Mouse (Mus musculus) neural tube, embryonic 11.5 days (tissue): ENCODE measurements around the gene Erp29. TPM values are rescaled to one million over a fixed set of nuclear protein-coding genes. Genes with fewer than 3 reads are reported as not detected.

Experiments used
- ATAC-seq: fragments of 200-750 bp; cut with Nextera tagmentation; 2 replicates; pipeline ENCODE4 v1.8.0; 2017; ENCODE audit warnings: moderate number of reproducible peaks, mild to moderate bottlenecking, moderate TSS enrichment, moderate library complexity; ENCODE audit not compliant: insufficient read depth, low FRiP score, low TSS enrichment
- DNase-seq: peaks from one replicate; pipeline ENCODE4 v3.0.0-alpha.2; 2015; ENCODE audit warnings: low spot score
- H3K27ac ChIP-seq: fragments of 300-500 bp; sonication (generic); 2 replicates; pipeline ENCODE4 v1.5.1; 2014; ENCODE audit warnings: low read depth, mild to moderate bottlenecking, low read length
- H3K27me3 ChIP-seq: fragments of 300-500 bp; sonication (generic); 2 replicates; pipeline ENCODE4 v1.6.1; 2014; ENCODE audit warnings: mild to moderate bottlenecking, low read length, mixed read lengths; ENCODE audit not compliant: control insufficient read depth, insufficient read depth
- H3K36me3 ChIP-seq: fragments of 300-500 bp; sonication (generic); 2 replicates; pipeline ENCODE4 v1.6.1; 2014; ENCODE audit warnings: mild to moderate bottlenecking, low read length, moderate library complexity, mixed read lengths; ENCODE audit not compliant: control insufficient read depth, insufficient read depth
- H3K4me1 ChIP-seq: fragments of 300-500 bp; sonication (generic); 2 replicates; pipeline ENCODE4 v1.6.1; 2014; ENCODE audit warnings: low read length, mixed read lengths; ENCODE audit not compliant: control insufficient read depth, insufficient read depth
- H3K4me2 ChIP-seq: fragments of 300-500 bp; sonication (generic); 2 replicates; pipeline ENCODE4 v1.6.1; 2014; ENCODE audit warnings: low read depth, mild to moderate bottlenecking, moderate library complexity
- H3K4me3 ChIP-seq: fragments of 300-500 bp; sonication (generic); 2 replicates; pipeline ENCODE4 v1.5.1; 2014; ENCODE audit warnings: low read depth, low read length
- H3K9ac ChIP-seq: fragments of 300-500 bp; sonication (generic); 2 replicates; pipeline ENCODE4 v1.6.1; 2014; ENCODE audit warnings: mild to moderate bottlenecking, low read length
- H3K9me3 ChIP-seq: fragments of 300-500 bp; sonication (generic); 2 replicates; pipeline ENCODE4 v1.6.1; 2016; ENCODE audit warnings: low read length; ENCODE audit not compliant: control insufficient read depth
- WGBS: fragments of 180-500 bp; shearing (Covaris S2); extraction: QIAGEN DNeasy Blood & Tissue Kit; methylation state at CpG from one replicate; pipeline ENCODE4 v1.1.7; 2014; 5-methylcytosine and 5-hydroxymethylcytosine counted together
- polyA plus RNA-seq: library from polyadenylated mRNA; unstranded; fragments of >200 nt; fragmentation: Nextera tagmentation; extraction: Ambion mirVana; gene quantifications from 2 replicates; pipeline ENCODE4 v1.2.1, GENCODE M21; 2014

Gene Erp29
- polyA plus RNA-seq, 1 experiment from 2014 or later, result 135 TPM

DNA sequence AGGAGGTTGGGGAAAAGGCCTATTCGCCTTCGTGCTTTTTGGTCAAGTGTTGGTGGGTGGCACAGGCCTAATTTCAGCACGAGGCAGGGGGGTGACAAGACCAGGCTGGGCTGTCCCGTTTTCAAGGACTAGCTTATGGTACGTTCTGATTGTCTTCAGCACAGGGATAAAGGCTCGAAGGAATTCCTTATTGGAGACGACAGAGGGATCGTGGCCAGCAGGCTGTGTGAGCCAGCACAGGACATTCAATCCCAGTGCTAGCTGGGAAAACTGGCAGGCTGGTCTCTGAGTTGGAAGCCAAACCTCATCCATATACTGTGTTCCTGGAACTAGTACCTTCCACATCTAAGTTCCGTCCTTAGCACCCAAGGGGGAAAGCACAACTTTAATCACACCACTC is 600 bp upstream of the Erp29 start:
- H3K36me3 ChIP-seq, result peaks cover 2% of the 10 kb centered on the region; the same call in 1 of the 2 replicates
- peak overlapping the region; percentile 68 for H3K4me2 ChIP-seq
- peak overlapping the region; percentile 89 for H3K27ac ChIP-seq
- H3K9me3 ChIP-seq, result no peaks in the 10 kb centered on the region
- no peaks in the 10 kb centered on the region; the same call in 1 of the 2 replicates for H3K4me1 ChIP-seq
- H3K27me3 ChIP-seq, result no peaks in the 10 kb centered on the region
- peak overlapping the region; percentile 74 for H3K4me3 ChIP-seq
- 12% methylated on average over 9 of the region's 9 CpGs for WGBS
- peak overlapping the region; percentile 84 for H3K9ac ChIP-seq
- ATAC-seq (no peak), DNase-seq (no peak)

GRCm38 (mm10) chr5:121451644-121452025 is 671 bp downstream of the Erp29 start, which contains the start of gene Tmem116:
Gene Tmem116 (plus strand): TSS chr5:121451893.
- DNase-seq, result peak; percentile 65
- peak within 1 kb of the TSS; percentile 90 for H3K9ac ChIP-seq
- peak within 1 kb of the TSS; percentile 91 for H3K27ac ChIP-seq
- under 1% methylated on average over 17 of the region's 17 CpGs for WGBS
- ATAC-seq, result 0 out of 2 replicates have a peak, but pooled peaks have one; percentile 36
- H3K4me3 ChIP-seq, result peak within 1 kb of the TSS; percentile 74
- no peaks in the 10 kb centered on the region for H3K27me3 ChIP-seq
- no peaks in the 10 kb centered on the region for H3K9me3 ChIP-seq
- peak within 1 kb of the TSS; percentile 68 for H3K4me2 ChIP-seq
- no peaks in the 10 kb centered on the region; the same call in 1 of the 2 replicates for H3K4me1 ChIP-seq
- H3K36me3 ChIP-seq, result peaks cover 5% of the 10 kb centered on the region

GRCm38 (mm10) chr5:121451203-121451602 is 1.1 kb downstream of the Erp29 start:
- Histone ChIP-seq H3K4me2 (peak overlapping the region; percentile 68), H3K4me1 (no peaks in the 10 kb centered on the region; the same call in 1 of the 2 replicates), H3K9ac (peak overlapping the region; percentile 90), H3K9me3 (no peaks in the 10 kb centered on the region), H3K27ac (no peak overlapping the region), H3K4me3 (peak overlapping the region; percentile 74), H3K27me3 (no peaks in the 10 kb centered on the region), H3K36me3 (peaks cover 7% of the 10 kb centered on the region)
- whole genome bisulfite sequencing, result 35% methylated on average over 8 of the region's 8 CpGs
- peak; percentile 16 for DNase-seq
- ATAC-seq, result no peak

DNA sequence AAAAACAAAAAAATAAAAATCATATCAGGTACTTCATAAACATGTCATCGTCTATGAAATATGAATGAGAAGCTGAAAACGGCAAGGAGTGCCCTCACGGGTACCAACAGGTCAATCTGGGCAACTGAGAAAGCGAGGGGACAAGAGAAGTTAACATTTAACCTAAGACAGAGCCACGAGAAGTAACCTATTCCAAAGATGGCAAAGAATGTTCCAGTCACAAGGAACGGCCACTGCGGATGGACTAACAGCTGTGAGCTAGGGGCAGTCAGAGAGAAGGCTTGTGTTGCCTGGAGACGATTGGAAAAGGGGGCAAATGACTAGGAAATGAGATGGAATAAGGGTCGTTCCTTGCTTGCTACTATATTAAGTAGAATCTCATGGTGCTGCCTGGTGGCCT is 1.8 kb downstream of the Erp29 start:
- Histone ChIP-seq H3K4me2 (no peak overlapping the region), H3K4me3 (no peak overlapping the region), H3K27me3 (no peaks in the 10 kb centered on the region), H3K36me3 (peaks cover 7% of the 10 kb centered on the region), H3K9me3 (no peaks in the 10 kb centered on the region), H3K27ac (no peak overlapping the region), H3K9ac (no peak overlapping the region), H3K4me1 (no peaks in the 10 kb centered on the region; the same call in 1 of the 2 replicates)
- no peak for DNase-seq
- 83% methylated on average over 9 of the region's 9 CpGs for whole genome bisulfite sequencing
- no peak for ATAC-seq

- Histone ChIP-seq H3K27me3 (no peaks in the 10 kb centered on the region), H3K4me2 (no peak overlapping the region), H3K9me3 (no peaks in the 10 kb centered on the region), H3K27ac (no peak overlapping the region), H3K9ac (no peak overlapping the region), H3K4me3 (no peak overlapping the region), H3K36me3 (peaks cover 9% of the 10 kb centered on the region), H3K4me1 (no peaks in the 10 kb centered on the region; the same call in 1 of the 2 replicates)
- WGBS, result 70% methylated on average over 6 of the region's 6 CpGs
- ATAC-seq (no peak), DNase-seq (peak; percentile 52)
Measured at GRCm38 (mm10) chr5:121449976-121450375, 2.3 kb downstream of the Erp29 start.

GRCm38 (mm10) chr5:121448450-121448849 is 3.9 kb downstream of the Erp29 start:
- DNase-seq (no peak), ATAC-seq (no peak)
- H3K36me3 ChIP-seq, result peaks cover 17% of the 10 kb centered on the region
- no peaks in the 10 kb centered on the region for H3K27me3 ChIP-seq
- H3K4me2 ChIP-seq, result no peak overlapping the region
- WGBS, result 94% methylated on average over 3 of the region's 3 CpGs
- H3K27ac ChIP-seq, result no peak overlapping the region
- no peaks in the 10 kb centered on the region; the same call in 1 of the 2 replicates for H3K4me1 ChIP-seq
- no peak overlapping the region for H3K4me3 ChIP-seq
- H3K9ac ChIP-seq, result no peak overlapping the region
- no peaks in the 10 kb centered on the region for H3K9me3 ChIP-seq

DNA sequence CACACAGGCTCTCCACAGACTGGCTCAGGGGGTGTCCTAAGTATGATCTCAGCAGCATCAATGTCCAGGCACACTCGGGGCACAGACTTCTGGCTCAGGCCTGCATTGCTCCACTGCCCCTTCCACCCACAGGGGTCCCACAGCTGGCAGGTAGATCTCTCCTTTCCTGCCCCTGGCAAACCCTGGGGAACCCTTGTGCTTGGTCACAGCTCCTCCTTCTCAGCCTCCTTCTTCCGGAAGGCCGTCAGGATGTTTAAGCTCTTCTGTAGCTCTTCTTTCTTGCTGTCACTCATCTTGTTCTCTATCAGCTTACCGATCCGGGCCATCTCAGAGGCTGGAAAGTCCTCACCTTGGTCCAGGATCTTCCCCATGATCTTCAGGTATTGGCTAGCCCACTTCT is 7.4 kb downstream of the Erp29 start:
- H3K9me3 ChIP-seq, result no peaks in the 10 kb centered on the region
- H3K4me3 ChIP-seq, result no peak overlapping the region
- DNase-seq, result no peak
- H3K9ac ChIP-seq, result no peak overlapping the region
- 92% methylated on average over 5 of the region's 5 CpGs for WGBS
- no peak overlapping the region for H3K27ac ChIP-seq
- peaks cover 22% of the 10 kb centered on the region for H3K36me3 ChIP-seq
- H3K4me2 ChIP-seq, result no peak overlapping the region
- ATAC-seq, result no peak
- no peaks in the 10 kb centered on the region for H3K4me1 ChIP-seq
- H3K27me3 ChIP-seq, result no peaks in the 10 kb centered on the region

- Histone ChIP-seq H3K27ac (no peak overlapping the region), H3K4me1 (no peaks in the 10 kb centered on the region), H3K4me2 (no peak overlapping the region), H3K4me3 (no peak overlapping the region), H3K36me3 (peaks cover 30% of the 10 kb centered on the region), H3K27me3 (no peaks in the 10 kb centered on the region), H3K9ac (no peak overlapping the region), H3K9me3 (no peaks in the 10 kb centered on the region)
- ATAC-seq (no peak), DNase-seq (peak; percentile 36)
- 94% methylated on average over 3 of the region's 3 CpGs for WGBS
Measured at GRCm38 (mm10) chr5:121443548-121443947, 8.8 kb downstream of the Erp29 start.

DNA sequence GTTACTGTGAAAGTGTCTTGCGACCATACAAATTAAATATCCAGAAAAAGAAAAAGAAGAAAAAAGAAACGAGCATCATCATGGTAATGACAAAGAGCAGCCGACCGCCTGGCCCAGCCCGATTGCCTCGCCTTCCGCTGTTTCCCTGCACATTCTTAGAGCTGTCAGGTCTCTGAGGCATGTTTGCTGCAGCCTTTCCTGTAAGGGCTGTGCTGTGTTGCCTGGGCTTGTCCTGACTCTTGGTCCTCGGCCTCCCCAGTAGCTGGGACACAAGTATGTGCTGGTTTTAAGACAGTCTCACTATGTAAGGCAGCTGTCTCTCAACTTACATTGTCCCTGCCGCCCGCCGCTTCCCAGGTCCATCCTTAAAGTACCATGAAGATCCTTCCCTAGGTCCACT is 13.6 kb downstream of the Erp29 start:
- ATAC-seq, result no peak
- Histone ChIP-seq H3K36me3 (peaks cover 39% of the 10 kb centered on the region), H3K27me3 (no peaks in the 10 kb centered on the region), H3K27ac (no peak overlapping the region), H3K9me3 (no peaks in the 10 kb centered on the region), H3K4me1 (no peaks in the 10 kb centered on the region), H3K4me3 (no peak overlapping the region), H3K9ac (no peak overlapping the region), H3K4me2 (no peak overlapping the region)
- DNase-seq, result no peak
- WGBS, result 94% methylated on average over 11 of the region's 11 CpGs
